Mouse (Mus musculus) spleen, adult 18-20 months (tissue): ENCODE data around the gene Nrp2.

Experiments
- DNase-seq, 2 experiments: peaks; one replicate each; pipeline ENCODE4 v3.0.0; 2022; ENCODE audit warnings: mixed read lengths in 2 of 2

Nrp2 gene

DNA sequence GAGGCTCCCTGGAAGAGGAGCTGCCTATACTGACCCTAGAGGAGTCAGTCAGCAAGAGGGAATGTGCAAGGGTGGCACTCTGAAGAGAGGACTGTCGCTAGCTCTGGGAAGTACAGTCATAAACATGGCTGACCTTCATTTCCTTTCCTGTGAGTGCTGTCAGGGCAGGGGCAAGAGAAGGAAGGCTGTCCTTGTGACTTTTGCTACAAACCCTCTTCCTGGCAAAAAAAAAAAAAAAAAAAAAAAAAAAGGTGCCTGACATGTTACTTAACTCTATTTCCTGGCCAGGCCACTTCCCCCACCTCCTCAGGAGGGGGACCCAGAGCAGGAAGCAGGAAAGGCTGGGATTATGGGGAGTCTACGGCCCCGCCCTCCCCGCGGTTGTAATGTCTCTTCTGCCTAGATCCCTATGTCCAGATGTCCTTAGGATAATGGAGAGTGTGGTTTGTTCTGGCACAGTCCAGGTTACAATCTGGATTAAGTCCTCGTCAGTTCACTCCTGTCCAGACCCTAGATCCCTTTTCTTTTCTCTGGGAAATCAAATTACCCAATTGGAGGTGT, 21.5 kb downstream of the Nrp2 start:
- no peak for DNase-seq

DNA sequence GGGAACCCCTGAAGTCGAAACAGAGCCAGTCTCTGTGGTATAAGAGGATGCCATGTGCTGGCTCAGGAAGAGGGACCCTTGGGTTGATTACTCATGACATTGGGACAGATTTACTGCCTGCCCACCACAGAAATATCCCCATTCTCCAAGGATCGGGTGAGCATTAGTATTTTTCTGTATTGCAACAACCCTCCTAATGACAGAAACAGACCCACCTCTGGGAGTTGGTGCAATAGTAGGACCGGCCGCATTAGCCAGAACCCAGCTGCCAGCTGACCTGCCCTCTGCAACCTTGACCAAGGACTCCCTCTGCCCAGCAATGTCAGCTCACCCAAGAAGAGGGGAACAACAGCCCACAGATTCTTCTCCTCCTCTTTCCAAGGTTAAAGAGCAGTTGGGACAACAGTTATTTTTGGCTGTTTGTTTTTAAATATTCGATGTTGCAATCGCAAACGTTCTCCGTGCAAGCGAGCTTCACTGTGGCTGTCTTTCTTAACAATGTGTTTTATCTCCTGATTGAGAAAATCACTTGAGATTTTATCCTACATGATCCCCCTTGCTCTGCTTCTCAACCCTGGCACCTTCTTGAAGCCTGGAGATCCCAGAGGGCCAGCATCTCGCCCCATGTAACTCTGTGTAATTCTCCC, 22.1 kb downstream of the Nrp2 start:
- no peak for DNase-seq

DNA sequence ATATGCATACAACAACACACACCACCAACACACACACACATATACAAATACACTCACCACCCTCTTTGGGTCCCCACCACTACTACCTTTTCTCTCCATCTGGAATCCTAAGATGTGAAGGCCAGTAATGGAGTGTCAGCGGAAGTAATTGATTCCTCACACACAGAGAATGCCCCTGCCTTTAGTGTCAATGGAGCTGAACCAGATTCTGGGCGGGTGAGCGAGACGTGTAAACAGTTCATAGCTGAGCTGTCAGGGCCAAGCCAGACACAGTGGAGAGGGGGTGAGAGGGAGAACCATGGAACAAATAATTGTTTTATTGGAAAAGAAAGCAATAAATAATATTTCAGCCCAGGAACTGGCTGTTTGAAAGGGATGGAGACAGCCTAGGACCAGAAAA, 24.1 kb downstream of the Nrp2 start:
- no peak for DNase-seq

DNA sequence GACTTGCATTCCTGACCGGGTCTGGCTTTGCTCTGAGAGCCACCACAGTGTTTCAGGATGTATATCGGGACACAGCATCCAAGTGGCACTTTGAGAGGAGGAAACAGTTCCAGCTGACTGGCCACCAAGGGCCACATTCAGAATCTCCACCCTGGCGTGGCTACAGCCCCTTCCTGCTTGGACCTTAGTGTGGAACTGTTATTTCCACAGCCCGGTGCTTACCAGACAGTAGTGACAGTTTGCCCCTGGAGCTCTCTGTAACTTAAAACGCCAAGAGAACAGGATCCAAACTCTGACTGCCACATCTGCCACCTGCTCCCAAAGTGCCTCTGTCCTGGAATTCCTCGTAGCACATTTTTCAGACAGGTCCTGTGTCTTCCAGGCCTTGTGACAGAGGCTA, 25.3 kb downstream of the Nrp2 start:
- no peak for DNase-seq

DNA sequence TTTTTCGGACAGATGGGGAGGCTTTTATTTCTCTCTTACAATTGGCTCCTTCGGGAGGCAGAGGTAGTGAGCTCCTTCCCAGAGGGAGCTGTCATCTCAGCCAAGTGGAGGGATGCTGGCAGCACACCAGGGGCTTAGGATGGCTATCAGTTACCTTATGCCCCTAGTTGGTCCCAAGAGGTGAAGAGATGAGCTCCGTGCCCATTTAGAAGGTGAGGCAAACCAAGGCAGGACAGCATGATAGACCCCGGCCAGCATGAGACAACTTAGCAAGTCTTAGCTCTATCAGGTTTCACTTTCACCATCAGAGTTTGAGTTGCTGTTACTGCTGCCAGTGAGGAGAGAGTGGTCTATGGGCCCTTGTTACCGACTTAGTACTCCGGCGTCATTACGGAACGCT, 25.8 kb downstream of the Nrp2 start:
- no peak for DNase-seq

DNA sequence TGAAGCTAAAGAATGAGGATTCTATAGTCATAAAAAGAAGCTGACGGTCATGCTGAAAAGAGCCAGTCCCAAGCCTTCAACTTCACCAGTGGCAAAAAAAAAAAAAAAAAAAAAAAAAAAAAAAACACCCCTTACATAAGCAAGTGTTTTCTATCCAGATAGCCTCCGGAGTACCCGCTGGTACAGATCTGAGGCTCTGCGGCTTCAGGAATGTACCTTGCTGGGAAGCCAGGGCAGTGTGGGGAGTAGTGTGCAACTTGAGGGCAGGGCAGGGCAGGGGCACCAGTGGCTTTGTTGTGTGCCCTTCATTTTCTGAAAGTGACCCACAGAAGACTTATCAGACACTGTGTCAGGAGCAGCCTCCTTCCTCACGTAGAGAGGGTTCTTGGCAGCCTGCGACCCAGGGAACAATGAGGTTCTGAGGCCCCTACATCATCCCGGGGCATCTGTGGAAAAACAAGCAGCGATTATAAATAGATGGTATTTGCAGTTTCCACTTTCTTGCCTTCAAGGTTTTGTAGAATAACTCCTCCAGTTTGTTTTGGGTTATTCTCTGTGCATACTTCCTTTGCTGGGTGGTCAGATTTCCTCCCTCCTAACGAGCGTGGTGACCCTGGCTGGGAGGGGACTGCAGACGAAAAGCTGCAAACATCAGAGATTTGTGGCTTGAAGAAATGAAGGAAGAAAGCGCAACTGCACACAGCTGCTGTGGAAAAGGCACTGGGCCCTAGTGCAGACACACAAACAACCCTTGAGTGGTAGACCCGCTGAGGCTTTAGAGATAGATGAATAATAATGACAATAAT, 26.5 kb downstream of the Nrp2 start:
- no peak for DNase-seq

DNA sequence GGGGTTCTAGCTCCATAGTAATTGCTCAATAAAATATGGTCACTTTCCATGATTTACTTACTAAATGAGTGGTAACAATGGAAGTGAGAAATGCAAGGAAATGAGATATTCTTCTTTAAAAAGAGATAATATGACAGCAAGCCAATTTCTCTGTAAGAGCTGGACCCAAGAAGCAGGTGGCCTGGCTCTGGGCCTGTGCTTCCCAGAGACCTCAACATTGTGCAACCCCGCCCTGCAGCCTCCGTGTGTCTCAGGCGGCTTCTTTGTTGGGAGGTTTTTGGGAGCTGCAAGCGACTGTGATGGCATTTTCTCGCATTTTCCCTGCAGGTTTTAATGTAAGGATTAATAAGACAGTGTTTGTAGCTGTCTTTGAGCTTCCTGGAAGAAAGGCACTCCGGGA, 29.0 kb downstream of the Nrp2 start:
- DNase-seq: no peak

DNA sequence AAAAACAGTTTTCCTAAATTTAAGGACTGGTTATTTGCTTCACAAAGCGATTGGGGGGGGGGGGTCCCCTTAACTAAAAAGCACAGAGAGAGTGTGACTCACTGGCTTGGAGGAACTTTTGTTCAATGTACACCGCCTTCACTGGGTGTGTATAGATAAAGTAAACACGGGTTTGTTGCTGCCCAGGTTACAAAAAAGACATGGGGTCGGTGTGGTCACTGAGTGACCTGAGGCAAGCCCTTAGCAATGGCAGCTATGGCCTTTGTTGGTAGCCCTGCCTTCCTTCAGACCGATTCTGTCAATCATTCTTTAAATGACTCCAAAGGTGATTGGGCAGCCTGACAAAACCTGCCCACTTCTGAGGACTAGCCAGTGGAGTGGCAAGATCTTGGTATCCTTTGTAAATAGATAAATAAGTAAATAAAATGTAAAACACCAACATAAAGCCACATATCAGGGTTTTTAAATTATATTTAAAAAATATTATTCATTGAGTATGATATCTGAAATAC, 31.4 kb downstream of the Nrp2 start:
- no peak for DNase-seq

DNA sequence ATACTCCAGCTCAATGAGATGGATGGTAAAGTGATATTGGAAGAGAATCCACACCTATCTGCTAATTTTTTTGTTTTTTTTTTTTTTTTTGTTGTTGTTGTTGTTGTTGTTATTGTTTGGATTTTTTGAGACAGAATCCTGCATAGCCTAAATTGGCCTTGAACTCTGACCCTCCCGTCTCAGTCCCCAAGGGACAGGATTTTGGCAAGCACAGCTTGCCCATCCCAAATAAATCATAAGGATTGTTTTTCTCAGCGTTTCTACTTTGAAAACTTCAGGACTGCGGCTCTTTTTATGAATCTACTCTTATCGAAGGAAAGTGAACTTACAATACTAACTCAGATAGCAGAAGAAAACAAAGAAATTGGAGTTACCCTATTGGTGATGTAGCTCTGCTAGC, 31.9 kb downstream of the Nrp2 start:
- DNase-seq: no peak

DNA sequence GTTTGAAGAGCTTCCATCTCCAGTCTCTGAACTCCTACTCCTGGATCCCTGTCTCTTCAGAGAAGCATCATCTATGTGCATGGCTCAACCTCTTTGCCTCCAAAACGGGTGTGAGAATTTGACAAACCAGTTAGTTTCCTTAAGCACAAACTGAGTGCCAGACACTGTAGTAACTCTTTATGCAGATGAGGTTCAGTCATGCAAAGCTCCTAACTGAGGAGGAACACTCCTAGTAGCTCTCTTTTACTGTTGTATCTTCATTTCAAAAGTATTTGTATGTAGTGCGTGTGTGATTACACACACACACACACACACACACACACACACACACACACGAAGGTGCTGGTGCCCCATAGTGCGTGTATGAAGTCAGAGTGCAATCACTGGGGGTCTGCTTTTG, 32.8 kb downstream of the Nrp2 start:
- DNase-seq: no peak

DNA sequence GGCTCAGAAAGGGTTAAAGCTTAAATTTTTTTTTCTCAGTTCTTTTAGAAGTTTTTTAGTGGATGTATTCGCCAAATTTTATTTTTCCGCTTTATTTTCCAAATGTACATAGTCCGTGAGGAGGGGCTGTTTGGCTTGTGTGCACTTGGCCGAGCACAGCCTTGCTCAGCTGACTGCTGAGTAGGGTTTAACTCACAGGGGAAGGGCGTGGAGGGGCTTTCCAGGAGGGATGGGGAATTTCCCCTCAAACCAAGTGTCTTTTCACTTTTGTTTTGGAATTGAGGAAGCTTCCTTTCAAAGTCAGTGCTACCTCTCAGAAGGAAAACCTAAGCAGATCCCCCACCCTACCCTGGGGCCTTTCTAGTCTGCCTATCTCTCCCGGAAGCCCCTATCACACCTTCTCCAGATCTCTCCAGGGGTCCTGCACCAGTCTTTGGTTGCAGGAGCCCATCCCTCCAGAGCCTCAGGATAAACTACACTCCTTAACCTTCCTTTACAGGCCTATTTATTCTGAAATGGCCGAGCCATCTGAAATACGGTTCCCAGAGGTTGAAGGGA, 33.4 kb downstream of the Nrp2 start:
- DNase-seq: no peak

DNA sequence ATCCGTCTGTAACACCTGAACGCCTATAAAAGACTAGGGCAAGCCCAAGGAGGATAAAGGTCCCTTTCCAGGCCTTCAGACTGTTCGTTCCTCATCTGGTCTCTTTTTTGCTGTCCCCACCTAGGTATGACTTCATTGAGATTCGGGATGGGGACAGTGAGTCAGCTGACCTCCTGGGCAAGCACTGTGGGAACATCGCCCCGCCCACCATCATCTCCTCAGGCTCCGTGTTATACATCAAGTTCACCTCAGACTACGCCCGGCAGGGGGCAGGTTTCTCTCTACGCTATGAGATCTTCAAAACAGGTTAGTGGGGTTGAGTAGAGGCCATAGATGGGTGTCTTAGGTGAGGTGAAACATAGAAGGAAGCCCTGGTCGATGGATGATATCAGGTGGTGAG, 35.1 kb downstream of the Nrp2 start:
- DNase-seq: no peak

DNA sequence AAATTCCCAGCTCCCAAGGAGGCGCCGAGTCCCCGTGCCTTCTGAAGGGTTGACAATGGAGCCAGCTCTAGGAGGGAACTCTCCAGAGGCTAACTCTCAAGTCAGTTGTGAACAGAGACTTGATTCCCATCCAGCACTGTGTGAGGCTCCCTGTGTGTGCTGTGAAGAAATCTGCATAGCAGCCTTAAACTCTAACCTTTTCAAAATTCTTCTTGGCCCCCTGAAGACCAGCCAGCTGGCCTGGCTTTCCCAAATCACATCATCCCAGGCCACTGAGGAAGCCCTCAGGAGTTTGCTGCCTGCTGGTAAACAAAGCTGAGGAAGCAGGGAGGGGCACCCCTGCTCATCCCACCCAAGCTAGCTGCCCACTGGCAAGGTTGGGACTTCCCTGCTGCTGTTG, 39.0 kb downstream of the Nrp2 start:
- DNase-seq: no peak

DNA sequence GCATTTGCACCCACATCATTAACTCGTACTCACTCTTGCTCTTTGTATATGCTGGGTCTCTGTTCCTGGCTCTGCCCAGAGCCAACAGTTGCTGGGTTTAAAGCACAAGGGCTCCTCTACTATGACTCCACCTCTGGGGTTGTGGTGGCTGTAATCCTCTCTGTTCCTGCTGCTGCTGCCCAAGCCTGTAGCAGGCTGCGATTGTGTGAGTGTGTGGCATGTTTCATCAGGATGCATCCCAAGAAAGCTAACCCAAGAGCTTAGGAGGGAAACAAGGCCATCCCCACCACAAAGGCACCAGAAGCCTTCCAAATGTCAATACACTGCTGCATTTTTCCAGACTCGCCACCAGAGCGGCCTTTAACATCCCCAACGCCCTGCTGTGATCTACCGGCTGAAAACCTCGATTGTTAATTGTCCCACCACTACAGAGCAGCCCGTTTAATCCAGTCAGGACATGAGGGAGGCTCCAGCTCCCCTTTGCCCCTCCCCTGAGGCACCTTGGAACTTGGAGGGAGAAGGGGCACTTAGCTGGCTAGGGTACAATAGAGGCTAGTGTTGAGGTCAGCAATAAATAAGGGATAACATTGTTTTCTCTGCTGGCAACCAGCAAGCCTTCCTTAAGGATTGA, 40.1 kb downstream of the Nrp2 start:
- no peak for DNase-seq

DNA sequence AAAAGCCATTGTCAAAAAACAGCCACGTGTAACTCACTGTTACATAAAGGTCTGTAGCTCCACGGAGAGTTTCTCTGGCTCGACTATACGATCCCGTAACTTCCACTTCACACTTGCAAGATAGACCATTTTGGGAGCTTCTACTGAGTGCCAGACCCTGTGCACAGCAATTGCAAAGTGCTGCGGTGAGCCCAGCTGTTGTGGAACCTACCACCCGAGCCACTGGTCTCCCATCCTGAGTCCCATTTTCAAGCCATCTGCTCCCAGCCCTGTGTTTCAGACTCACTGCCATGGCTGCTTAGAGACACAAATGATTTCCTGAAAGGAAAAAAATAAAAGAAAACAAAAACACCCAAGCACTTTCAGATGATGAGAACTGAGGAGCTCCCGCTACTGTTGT, 42.8 kb downstream of the Nrp2 start:
- no peak for DNase-seq

DNA sequence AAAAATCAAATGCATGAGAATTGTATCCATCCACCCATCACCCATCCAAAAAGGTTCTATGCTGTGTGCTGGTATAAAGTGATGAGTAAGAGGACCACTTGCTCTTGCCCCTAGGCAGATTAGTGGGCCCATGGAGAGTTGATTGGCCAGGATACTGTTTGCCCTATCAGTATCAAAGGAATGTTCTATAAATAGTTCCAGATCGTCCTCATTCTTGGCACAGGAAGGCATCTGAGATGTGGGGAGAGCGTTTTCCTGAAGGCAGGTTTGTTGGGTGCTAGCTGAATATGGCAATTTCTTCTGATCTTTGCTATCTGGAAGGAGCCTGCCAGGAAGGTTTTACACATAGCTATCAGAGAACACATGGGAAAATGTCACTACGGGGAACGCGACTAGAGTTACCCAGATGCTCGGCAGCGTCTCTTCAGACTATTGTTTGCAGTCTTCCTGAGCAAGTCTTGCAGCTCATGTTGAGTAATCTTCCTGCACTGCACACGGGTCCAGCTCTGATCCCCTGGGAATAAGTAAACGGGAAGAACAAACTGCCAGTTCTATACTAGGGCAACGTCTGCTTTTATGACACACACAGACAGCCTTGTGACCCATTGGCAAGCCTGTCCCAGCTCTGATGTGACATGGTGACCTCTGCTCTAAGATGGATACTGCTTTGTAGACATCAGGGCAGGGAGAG, 44.5 kb downstream of the Nrp2 start:
- no peak for DNase-seq

DNA sequence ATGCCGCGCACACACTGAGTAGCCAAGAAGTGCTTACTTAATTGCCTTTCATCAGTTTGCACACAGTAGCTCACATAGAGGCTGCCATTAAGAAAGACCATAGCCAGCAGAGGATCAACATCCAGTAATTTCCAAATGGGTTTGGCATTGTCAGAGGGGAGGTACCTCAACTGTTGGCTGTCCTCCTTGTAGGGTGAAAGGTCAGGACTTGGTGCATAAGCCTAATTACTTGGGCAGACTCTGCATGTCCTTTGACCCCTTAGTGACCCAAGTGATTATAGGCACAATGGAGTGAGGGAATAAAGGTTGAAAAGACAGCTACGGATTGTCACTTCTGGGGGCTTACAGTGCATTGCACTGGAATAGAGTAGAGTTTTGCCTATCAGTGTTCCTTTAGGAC, 45.3 kb downstream of the Nrp2 start:
- DNase-seq: no peak

DNA sequence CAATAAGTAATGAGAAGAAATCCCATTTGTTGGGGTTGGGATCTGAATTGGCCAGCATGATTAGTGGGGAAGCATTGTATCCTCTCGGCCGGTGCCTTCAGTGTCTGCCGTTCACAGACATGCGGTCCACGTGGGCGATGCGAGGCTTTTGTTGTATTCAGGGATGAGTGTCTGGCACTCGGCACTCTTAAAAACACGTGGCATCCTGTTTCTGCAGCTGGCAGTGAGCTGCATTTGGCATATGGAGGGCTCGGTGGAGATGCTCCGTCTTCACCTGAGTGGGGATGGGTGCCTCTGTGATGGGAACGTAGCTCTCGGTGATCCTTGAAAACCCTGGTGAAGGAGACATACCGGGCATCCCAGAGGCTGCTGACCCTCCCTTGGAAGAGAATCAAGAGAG, 46.6 kb downstream of the Nrp2 start:
- no peak for DNase-seq

DNA sequence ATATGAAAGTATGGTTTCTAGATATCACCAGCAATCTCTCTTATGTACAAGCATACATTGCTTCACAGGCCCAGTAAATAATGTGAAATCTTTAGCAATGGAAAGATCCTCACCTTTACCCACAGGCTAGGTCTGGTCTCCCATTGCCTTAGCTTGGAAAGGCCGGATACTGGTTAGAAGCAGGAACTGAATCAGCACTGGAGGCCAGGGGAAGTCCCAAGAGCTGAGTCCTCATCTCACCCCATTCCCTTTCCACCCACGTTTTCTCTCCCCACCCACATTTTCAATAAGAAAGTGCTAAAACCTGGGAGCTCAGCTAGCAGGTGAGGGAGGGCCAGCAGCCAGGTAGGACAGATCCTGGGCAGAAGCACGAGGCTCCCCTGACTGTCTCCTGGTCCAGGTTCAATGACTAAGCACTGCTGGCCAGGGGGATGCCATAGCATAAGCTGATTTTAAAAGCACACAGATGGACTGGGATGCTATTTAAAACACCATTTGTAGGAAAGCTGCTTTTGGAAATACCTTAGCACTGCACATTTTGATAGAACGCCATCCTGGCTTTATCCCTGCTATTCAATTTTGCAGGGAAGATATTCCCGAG, 47.4 kb downstream of the Nrp2 start:
- DNase-seq: no peak

DNA sequence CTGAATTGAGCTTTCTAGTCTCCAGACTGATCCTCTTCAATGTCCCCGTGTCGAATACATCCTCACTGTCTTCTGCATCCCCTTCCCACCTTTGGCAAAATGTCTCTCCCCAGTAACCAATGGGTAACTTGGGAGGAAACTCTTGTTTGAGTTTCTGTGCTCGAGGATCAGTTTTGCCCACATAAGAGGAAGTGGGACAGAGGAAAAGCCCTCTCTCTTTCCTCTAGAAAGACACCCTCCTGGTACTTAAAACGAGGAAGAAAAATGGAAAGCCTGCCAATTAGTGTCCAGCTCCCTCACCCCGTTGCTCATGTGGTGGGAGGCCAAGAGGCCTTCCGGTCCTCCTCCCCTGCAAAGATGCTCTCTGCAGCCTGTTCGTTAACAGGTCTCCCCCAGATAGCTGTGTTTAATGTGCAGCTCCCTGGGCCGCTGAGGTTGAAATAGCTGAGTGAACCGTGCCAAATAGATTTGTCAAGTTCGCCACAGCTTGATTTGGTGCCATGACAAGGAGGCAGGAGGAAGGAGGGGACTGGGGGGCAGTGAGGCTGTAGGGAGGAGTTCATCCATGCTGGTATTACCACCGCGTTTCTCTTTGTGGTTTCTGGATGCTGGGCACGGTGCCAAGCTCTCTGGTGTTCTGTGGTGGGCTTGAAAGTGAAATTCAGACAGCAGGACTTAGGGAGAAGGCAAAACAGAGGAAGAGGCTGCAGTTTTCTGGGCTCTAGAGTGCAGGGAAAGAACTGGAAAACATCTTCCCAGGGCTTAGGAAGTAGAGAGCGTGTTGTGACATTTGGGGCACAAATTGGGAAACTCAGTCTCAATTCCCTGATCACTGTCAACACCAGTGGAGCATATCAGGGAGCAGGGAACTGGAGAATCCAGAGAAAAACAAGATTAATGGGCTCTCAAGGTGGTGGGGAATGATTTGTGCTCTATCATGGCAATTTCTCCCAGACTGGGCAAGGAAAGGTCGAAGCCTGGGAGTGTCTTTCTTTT, 48.2 kb downstream of the Nrp2 start:
- no peak for DNase-seq

DNA sequence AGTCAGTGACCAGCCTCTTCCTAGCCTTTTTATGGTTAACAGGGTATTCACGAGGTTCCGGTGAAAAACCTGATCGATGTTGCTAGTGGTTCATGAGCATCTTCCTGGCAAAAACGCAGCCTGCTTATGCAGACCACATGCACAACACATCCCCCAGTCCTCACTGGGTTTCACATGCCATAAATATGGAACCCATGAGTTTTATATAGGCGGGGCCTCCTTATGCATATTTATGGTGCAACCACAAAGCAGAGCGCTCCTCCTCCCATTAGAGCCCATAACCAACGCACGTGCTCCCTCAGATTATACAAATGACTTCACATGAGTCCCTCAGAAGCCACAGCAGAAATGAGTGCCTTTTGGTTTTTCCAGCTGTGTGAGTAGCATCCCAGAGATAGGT, 49.0 kb downstream of the Nrp2 start:
- no peak for DNase-seq
